Mouse (Mus musculus) right cerebral cortex, postnatal 25 days (tissue): ENCODE data around the gene Rai14.

ENCODE experiments used
- DNase-seq: peaks from one replicate; pipeline ENCODE4 v3.0.0; 2022

Gene Rai14

GRCm38 (mm10) chr15:10720188-10720587, 5.8 kb upstream of the Rai14 start:
- DNase-seq = no peak

DNA sequence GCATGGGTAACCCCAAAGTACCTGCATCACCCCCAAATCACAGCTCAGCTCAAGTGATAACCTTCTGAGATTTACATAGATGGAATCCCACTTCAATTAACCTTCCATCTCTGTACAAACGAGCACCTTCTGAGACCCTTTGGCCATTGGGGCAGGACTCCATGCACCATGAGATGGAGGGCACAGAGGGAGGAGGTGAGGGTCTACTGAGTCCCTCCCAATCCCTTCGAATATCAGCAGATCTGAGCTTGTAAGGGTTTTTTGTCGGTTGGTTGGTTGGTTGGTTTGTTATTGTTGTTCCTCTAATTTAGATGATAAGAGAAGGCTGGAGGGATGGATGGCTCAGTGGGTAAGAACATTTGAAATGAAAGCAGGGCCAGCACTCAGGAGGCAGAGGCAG, 5.1 kb upstream of the Rai14 start:
- DNase-seq = no peak

GRCm38 (mm10) chr15:10718763-10719162, 4.3 kb upstream of the Rai14 start:
- DNase-seq = no peak

DNA sequence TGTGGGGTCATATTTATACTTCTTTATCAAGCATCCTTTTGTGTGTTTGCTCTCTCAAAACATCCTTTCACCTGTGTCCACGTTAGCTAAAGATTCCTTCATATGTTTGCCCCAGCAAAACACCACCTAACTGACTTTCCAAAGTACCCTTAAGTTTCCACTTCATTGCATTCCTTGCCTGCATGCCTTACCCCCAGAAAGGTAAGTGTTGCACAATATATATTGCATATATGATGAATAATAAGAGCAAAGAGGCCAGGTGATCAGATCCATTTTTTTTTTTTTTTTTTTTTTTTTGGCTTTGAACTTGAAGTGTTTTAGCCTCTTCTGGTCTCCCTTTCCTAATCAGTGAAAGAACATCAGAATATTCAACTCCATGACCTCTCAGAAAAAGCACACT, 2.9 kb upstream of the Rai14 start:
- no peak for DNase-seq

DNA sequence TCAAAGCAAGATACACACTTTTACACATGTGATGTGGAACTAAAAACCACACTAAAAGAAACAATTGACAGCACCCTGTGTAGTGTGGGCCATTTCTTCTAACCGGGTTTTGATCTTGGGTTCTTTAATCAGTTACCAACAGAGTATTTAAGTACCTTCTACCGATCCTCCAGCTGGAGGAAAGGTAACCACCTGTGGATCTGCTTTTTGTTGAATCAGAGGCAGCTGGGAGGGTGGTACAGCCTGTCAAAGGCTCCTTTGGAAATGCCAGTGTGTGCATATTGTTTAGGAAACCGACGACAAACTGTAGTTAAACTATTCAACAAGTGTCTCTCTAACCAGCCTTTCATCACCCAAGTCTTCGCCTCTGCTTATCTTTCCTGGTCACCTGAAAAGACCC, 1.5 kb upstream of the Rai14 start:
- no peak for DNase-seq

DNA sequence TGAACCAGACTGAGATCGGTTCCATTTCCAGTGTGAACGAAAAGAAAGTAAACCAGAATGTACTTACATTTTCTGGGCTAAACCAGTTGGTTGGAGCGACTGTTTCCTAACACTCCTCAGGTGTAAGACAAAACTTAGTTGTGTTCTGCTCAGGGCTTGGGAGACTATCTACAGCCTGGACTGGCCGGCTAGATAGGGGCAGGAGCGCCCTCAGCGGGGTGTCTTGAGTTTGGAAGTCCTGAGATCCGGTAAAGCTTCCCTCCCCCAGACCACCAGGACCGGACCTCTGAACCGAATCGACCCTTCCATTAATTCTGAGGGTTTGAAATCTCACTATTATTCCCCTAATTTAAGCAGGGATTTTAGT, 698 bp upstream of the Rai14 start:
- no peak for DNase-seq

GRCm38 (mm10) chr15:10713626-10714316, 653 bp downstream of the Rai14 start:
- DNase-seq = no peak

DNA sequence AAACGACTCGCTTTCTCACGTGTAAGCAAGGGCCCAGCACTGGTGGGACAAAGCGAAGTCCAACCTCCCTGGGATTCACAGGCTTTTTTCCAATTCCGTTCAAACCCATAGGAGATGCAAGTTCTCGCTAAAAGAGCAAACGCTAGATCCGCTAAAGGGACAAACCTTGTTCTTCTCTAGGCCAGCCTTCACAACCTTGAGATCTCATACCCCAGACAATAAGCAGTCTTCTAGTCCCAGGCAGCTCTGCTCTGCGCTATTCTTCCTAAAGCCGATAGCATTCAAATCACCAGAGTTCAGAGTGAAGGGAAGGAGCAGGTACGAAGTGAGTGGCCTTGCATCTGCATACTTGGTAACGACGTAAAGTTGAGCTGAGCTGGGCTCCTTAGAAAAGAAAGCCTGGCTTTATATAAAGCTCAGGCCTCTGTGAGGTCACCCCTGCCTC, 1.2 kb downstream of the Rai14 start:
- DNase-seq = no peak

- DNase-seq = no peak
Measured at GRCm38 (mm10) chr15:10712288-10712687, 2.1 kb downstream of the Rai14 start.

- DNase-seq = no peak
Measured at GRCm38 (mm10) chr15:10711231-10711630, 3.2 kb downstream of the Rai14 start.

DNA sequence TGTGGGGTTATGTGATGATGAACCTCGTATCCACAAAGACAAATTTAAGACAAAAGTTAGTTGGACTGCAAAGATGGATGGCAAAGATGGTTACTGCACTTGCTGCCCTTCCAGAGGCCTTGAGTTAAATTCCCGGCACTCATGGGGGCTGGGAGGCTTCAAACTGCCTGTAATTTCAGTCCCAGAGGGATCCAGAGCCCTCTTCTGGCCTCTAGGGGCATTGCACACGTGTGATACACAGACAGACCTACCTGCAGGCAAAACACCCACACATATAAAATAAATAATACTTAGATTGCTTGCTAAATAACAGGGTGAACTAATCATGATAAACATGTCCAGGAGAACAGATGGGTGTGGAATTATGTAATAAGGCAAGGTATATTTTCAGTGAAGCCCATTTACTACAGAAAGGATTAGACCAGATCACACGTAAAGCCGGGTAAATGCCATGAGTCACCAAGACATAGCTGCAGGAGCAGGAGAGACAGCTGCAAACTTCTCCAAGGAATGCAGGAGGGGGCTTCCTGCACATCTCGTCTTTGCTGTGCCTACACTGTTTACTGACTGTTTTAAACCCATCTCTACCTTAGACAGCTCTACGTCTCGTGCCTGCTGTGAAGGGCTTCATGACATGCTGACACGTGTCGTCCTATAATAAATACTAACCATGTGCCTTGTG, 5.7 kb downstream of the Rai14 start:
- DNase-seq = no peak

DNA sequence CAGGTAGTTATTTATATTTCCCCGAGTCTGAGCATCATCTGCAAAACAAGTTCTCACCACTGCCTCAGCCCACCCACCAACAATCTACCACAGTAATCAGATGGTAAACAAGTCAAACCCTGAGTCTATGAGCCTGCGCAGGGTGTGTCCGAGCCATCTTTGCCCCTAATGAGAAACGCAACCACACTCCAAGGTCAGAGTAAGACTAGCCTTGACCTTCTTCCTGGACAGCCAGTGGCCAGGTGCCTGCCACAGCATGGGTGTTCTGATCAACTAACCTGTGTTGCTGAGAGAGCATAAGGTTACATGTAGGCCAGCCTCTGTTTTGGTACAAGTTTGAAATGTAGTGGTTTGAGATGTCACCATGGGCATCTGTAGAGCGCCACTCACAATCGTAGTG, 7.3 kb downstream of the Rai14 start:
- DNase-seq = no peak

DNA sequence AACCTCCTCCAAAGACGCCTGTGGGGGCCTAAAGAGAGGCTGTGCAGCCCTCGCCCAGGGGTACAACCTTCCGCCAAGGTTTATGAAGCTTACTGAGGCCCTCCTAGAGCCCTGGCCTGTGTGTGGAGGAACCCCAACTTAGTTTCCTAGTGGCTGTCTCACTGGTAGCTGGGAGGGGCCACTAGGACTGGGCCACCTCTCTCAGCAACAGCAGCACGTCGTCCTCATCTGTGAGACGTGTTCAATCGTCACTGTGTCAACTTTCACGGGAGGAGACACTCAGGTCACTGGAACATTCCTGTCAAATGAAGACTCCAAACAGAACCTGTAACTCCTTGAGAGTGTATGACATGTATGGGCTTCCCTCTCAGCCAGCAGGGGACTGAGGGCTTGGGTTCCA, 8.0 kb downstream of the Rai14 start:
- no peak for DNase-seq

GRCm38 (mm10) chr15:10705752-10706151, 8.7 kb downstream of the Rai14 start:
- DNase-seq = no peak

GRCm38 (mm10) chr15:10704328-10704727, 10.1 kb downstream of the Rai14 start:
- DNase-seq = no peak

GRCm38 (mm10) chr15:10701571-10701970, 12.9 kb downstream of the Rai14 start:
- no peak for DNase-seq

DNA sequence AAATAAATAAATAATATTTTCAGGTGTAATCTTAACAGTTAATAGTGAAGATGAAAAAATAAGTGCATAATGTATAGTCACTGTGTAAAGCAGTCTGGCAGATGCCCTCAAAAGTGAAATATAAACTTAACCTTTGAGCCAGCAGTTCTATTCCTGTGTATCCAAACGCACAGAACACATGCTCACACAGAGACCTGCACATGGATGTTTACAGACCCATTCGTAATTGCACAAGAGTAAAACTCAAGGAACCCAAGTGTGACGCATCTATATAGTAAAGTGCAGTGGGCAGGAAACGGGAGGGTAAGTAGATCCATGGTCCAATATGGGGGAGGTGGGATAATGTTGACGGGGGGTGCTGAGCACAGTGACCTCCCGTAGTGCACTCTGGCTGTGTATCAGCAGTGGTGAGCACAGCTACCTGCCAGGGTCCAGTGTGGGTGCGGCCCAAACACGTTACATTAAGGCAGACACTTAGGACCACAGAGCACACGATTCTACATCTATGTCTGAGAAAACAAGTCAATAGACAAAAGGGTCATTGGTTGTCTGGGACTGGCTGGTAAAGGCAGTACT, 13.4 kb downstream of the Rai14 start:
- DNase-seq = no peak

DNA sequence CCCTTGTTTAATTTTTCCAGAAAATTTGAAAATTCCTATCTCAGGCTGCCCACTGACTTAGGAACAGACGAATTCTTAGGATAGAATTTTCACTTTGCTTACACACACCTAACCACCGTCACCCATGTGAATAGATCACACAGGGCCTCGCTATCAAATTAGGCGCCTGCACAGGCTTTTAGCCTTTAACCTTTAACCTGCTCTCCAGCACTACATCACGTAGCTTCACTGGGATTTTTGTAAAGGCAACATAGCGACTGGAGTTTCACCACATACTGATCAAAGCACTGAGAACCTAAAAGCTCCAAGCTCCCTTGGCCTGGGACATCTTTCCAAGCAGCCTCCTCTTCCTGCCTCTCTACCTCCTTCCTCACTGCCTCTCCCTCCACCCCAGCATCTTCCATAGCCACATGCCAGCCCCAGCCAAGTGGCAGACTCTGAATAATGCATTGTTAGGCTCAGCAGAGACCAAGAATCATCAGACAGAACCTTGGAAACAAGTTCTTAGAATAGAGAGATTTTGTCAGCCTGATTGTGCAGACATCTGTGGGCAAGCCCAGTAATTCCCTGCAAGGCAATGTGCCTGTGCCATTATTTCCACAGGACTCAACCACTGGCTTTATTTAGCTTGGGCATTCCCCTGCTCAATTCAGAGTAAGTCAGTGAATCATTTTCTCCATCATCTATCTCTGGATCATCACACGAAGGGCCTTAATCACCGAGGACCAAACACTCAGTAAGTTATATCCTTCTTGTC, 17.8 kb downstream of the Rai14 start:
- DNase-seq = peak; percentile 22

DNA sequence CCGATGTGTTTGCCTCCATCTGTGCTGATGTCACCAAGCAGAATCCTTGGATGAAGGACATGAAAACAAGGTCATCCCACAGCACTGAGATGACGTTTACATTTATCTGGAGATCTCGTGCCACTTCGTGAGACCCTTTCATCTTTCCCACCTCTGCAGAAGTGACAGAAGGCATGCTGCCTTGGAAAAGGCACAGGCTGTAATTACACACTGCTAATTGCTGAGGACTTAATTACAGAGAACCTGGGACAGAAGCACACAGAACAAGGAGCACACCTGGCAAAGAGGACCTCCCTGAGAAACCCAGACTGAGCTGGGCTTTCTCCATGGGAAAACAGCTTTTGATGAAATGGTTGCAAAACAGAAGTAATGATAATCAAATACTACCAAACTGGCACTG, 21.8 kb downstream of the Rai14 start:
- no peak for DNase-seq

DNA sequence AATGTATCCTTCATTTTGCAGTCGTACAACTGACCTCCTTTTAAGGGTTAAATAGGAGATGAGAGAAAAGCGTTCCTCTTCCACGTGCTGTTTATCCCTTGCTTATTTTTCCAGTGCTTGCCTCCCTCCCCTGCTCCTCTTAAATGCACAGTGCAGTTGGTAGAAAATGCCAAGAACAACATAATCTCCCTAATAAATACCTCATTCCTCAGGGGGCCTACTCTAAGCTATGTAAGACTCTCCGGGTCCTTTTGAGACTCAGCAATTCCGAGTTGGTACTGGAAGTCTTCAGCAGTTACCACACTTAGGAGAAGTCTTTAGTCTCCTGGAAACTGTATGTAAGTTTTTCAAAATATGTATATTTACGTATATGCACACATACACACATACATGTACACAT, 22.9 kb downstream of the Rai14 start:
- DNase-seq = no peak

DNA sequence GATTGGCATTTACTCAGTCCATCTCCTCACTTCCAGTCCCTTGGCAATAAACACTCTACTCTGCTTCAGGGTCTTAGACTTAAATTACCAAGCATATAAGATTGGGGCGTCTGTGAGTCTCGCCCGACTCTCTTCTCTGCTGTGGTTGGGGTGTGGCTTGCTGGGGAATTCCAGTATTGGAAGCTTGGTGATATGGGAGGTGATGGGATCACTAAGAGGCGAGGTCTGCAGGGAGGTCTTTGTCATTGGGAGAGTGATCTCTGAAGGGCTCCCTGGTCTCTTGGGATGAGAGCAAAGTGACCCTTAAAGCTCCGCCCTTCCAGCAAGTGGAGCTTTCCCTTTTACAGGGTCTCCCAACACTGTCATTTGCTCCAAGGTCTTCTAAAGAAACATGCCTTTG, 23.5 kb downstream of the Rai14 start:
- no peak for DNase-seq

GRCm38 (mm10) chr15:10690219-10690618, 24.2 kb downstream of the Rai14 start:
- no peak for DNase-seq

GRCm38 (mm10) chr15:10689304-10689703, 25.1 kb downstream of the Rai14 start:
- DNase-seq = no peak

GRCm38 (mm10) chr15:10688686-10689085, 25.7 kb downstream of the Rai14 start:
- no peak for DNase-seq
